Mouse (Mus musculus): ENCODE data around the gene Ddx5. TPM values are rescaled to one million over a fixed set of nuclear protein-coding genes. Genes with fewer than 3 reads are reported as not detected.
"Not testable (repeated sequence)": the region's sequence is repeated elsewhere in the genome, so short reads cannot be mapped to it uniquely, and the experiment has no call there.

Ddx5 gene
- total and polyA plus RNA-seq, 3 experiments: 864 to 2,578 (median 866) TPM

GRCm38 (mm10) chr11:106785043-106785442, 3.9 kb downstream of the Ddx5 start:
- Histone ChIP-seq H3K4me1 (ENCODE audit: insufficient read depth, low read depth, low read length) (peaks cover 40% of the 10 kb centered on the region), H3K9me3 (replicated peaks) (no peaks in the 10 kb centered on the region), H3K36me3 (replicated peaks) (peaks cover 61% of the 10 kb centered on the region), H3K4me3 (ENCODE audit: low read depth, low read length) (no peak overlapping the region), H3K27me3 (ENCODE audit: insufficient read depth, low read length) (no peaks in the 10 kb centered on the region)
- ATAC-seq (ENCODE audit: extremely low read depth, insufficient number of reproducible peaks, low FRiP score, poor library complexity, severe bottlenecking): no peak
- TF ChIP-seq TAL1 (conservative IDR thresholded peaks at IDR 0.05; ENCODE audit: low read depth, low read length): no peak
- TF ChIP-seq GATA1 (IDR thresholded peaks at IDR 0.05; ENCODE audit: borderline replicate concordance, low read length): no peak
- TF ChIP-seq POLR2AphosphoS5 (IDR thresholded peaks at IDR 0.05; ENCODE audit: insufficient replicate concordance, low read depth, low read length): no peak
- DNase-seq (ENCODE audit: low spot score): no peak

GRCm38 (mm10) chr11:106784476-106784875, 4.5 kb downstream of the Ddx5 start:
- ATAC-seq (ENCODE audit: extremely low read depth, insufficient number of reproducible peaks, low FRiP score, poor library complexity, severe bottlenecking) (no peak), DNase-seq (ENCODE audit: low spot score) (no peak)
- Histone ChIP-seq H3K27me3 (ENCODE audit: insufficient read depth, low read length) (no peaks in the 10 kb centered on the region), H3K9me3 (replicated peaks) (no peaks in the 10 kb centered on the region), H3K4me3 (ENCODE audit: low read depth, low read length) (no peak overlapping the region), H3K4me1 (ENCODE audit: insufficient read depth, low read depth, low read length) (peaks cover 46% of the 10 kb centered on the region), H3K36me3 (replicated peaks) (peaks cover 66% of the 10 kb centered on the region)
- TF ChIP-seq POLR2AphosphoS5 (IDR thresholded peaks at IDR 0.05; ENCODE audit: insufficient replicate concordance, low read depth, low read length): no peak
- TF ChIP-seq CTCF (IDR thresholded peaks at IDR 0.05; ENCODE audit: low read depth, low read length): no peak
- no peak for TF ChIP-seq GATA2 (IDR thresholded peaks at IDR 0.05; ENCODE audit: borderline replicate concordance, low read depth, low read length)
- no peak for TF ChIP-seq TAL1 (conservative IDR thresholded peaks at IDR 0.05; ENCODE audit: low read depth, low read length)
- TF ChIP-seq GATA1 (IDR thresholded peaks at IDR 0.05; ENCODE audit: borderline replicate concordance, low read length): no peak

- DNase-seq (ENCODE audit: low spot score): no peak
- Histone ChIP-seq H3K4me3 (ENCODE audit: low read depth, low read length) (no peak overlapping the region; the same call in 1 of the 2 replicates), H3K9me3 (replicated peaks) (no peaks in the 10 kb centered on the region), H3K36me3 (replicated peaks) (peaks cover 66% of the 10 kb centered on the region), H3K27me3 (ENCODE audit: insufficient read depth, low read length) (no peaks in the 10 kb centered on the region), H3K4me1 (ENCODE audit: insufficient read depth, low read depth, low read length) (peaks cover 46% of the 10 kb centered on the region)
- TF ChIP-seq POLR2AphosphoS5 (IDR thresholded peaks at IDR 0.05; ENCODE audit: insufficient replicate concordance, low read depth, low read length) (no peak; the same call in 1 of the 2 replicates), GATA2 (IDR thresholded peaks at IDR 0.05; ENCODE audit: borderline replicate concordance, low read depth, low read length) (no peak)
- no peak for ATAC-seq (ENCODE audit: extremely low read depth, insufficient number of reproducible peaks, low FRiP score, poor library complexity, severe bottlenecking)
These were observed 5.9 kb downstream of the Ddx5 start for GRCm38 (mm10) chr11:106782841-106783764.

- peaks cover 53% of the 10 kb centered on the region for H3K4me1 ChIP-seq (ENCODE audit: insufficient read depth, low read depth, low read length)
- not testable (repeated sequence) for H3K9me3 ChIP-seq (replicated peaks); ATAC-seq (ENCODE audit: extremely low read depth, insufficient number of reproducible peaks, low FRiP score, poor library complexity, severe bottlenecking); H3K27me3 ChIP-seq (ENCODE audit: insufficient read depth, low read length); H3K4me3 ChIP-seq (ENCODE audit: low read depth, low read length); DNase-seq (ENCODE audit: low spot score)
- peaks cover 65% of the 10 kb centered on the region for H3K36me3 ChIP-seq (replicated peaks)
These were observed 6.7 kb downstream of the Ddx5 start for GRCm38 (mm10) chr11:106782271-106782670.

GRCm38 (mm10) chr11:106780590-106781220, 8.3 kb downstream of the Ddx5 start:
- peaks cover 67% of the 10 kb centered on the region for H3K36me3 ChIP-seq (replicated peaks)
- no peak overlapping the region for H3K4me3 ChIP-seq (ENCODE audit: low read depth, low read length)
- H3K27me3 ChIP-seq (ENCODE audit: insufficient read depth, low read length): no peaks in the 10 kb centered on the region
- no peak for TF ChIP-seq GATA2 (IDR thresholded peaks at IDR 0.05; ENCODE audit: borderline replicate concordance, low read depth, low read length)
- H3K4me1 ChIP-seq (ENCODE audit: insufficient read depth, low read depth, low read length): peaks cover 48% of the 10 kb centered on the region
- ATAC-seq (ENCODE audit: extremely low read depth, insufficient number of reproducible peaks, low FRiP score, poor library complexity, severe bottlenecking) (no peak), DNase-seq (ENCODE audit: low spot score) (no peak)
- no peaks in the 10 kb centered on the region for H3K9me3 ChIP-seq (replicated peaks)

GRCm38 (mm10) chr11:106780089-106780425, 8.9 kb downstream of the Ddx5 start:
- H3K27me3 ChIP-seq (ENCODE audit: insufficient read depth, low read length): no peaks in the 10 kb centered on the region
- peaks cover 43% of the 10 kb centered on the region for H3K4me1 ChIP-seq (ENCODE audit: insufficient read depth, low read depth, low read length)
- ATAC-seq (ENCODE audit: extremely low read depth, insufficient number of reproducible peaks, low FRiP score, poor library complexity, severe bottlenecking) (no peak), DNase-seq (ENCODE audit: low spot score) (no peak)
- no peak for TF ChIP-seq GATA2 (IDR thresholded peaks at IDR 0.05; ENCODE audit: borderline replicate concordance, low read depth, low read length)
- no peak for TF ChIP-seq GATA1 (IDR thresholded peaks at IDR 0.05; ENCODE audit: borderline replicate concordance, low read length)
- TF ChIP-seq POLR2AphosphoS5 (IDR thresholded peaks at IDR 0.05; ENCODE audit: insufficient replicate concordance, low read depth, low read length): no peak
- TF ChIP-seq CTCF (IDR thresholded peaks at IDR 0.05; ENCODE audit: low read depth, low read length): no peak
- no peak for TF ChIP-seq TAL1 (conservative IDR thresholded peaks at IDR 0.05; ENCODE audit: low read depth, low read length)
- H3K4me3 ChIP-seq (ENCODE audit: low read depth, low read length): peak overlapping the region; percentile 91; the same call in 1 of the 2 replicates
- H3K36me3 ChIP-seq (replicated peaks): peaks cover 67% of the 10 kb centered on the region
- no peaks in the 10 kb centered on the region for H3K9me3 ChIP-seq (replicated peaks)

Measured in G1E (cell line).